Mouse (Mus musculus): Measurements from ENCODE around the gene 1110004F10Rik.
"Not testable (repeated sequence)": the region's sequence is repeated elsewhere in the genome, so short reads cannot be mapped to it uniquely, and the experiment has no call there.

1110004F10Rik gene

DNA sequence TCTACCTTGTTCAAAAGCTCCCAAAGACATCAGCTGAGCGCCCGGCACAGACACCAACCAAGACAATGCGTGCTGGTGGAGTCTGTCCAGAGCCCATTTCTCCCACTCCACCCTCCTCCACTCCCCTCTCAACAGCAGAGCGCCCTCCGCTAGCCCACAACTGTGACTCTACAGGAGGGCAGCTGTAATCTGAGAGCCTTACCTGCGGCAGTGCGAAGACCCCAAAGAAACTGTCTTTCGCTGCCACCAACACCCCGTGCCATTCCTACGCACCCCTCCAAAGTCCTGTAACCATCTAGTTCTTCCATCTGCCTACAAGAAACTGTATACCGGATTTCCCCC lies at the start of gene 1110004F10Rik:
1110004F10Rik (plus strand) TSS at position 202 of the 342 bp plus-strand sequence.
- DNase-seq (ENCODE audit: low spot score): no peak

DNA sequence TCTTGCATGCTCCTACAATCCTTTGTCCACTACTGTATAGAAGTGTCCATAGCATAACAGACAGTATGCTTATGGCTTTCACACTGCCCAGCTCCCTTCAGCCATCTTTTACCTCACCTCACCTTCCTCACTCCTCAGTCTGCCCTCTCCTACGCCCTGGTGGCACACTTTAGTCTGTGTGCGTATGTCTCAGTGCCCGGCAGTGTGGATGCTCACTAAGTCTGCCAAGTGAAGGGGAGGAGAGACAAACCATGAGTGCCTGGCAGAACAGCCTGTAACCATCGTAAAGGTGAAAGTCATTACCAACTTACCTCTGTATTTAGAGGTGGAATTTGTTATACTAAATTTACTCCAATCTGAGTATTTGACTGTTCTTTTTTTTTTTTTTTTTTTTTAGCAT lies 36.5 kb upstream of the 1110004F10Rik start:
- no peak for DNase-seq (ENCODE audit: low spot score)

DNA sequence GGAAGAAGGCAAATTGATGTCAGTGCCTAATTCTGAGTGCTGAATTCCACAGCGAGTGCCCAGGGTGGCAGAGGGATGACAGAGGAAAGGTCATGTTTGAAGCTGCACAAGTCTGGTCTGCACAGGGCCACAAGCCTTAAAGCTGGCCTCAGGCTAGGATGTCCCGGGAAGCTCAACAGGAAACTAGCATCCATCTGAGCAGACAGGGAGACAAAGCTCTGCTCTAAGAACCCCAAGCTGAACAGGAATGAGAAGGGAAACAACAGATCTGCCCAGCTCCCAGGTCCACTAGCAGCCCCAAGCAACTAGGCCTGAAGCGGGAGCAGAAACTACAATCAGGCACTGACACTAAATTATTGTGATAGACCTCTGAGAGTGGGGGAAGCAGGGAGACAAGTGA lies 9.2 kb upstream of the 1110004F10Rik start:
- no peak for DNase-seq (ENCODE audit: low spot score)

DNA sequence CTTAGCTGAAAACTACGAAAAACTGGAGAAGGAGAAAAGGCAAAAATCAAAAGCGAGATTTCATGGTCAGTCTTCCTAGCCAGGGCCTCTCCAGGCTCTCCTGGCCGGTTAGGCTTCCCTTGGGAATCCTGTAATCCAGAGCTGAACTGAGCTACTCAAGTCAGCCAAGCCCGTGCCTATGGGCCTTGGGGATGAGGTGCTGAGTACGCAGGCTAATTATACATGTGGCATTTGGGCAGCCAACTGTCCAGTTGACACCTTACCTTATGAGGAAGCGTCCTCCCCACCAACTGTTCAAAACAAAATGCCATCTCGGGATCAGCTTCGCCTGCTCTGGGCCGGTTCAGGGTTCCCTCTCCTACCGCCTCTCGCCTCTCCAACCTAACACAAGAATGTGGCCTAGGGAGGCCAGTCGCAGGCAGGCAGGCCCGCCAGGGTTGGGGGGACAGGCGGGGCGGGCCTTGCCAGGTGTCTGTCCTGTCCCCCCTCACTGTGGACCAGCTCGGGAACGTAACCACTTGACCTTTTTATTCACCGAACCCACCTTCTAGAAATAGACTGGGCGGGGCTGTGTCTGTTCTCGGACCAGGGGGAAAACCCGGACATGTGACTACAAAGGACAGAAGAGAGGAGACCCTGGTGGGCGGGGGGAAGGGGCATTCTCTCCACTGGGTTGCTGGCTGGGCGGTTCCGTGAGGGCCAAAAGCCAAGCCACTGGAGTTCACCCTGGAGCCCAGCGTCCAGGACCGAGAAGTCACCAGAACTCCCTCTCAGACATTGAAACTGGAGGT lies 8.4 kb upstream of the 1110004F10Rik start:
- DNase-seq (ENCODE audit: low spot score): no peak

- DNase-seq (ENCODE audit: low spot score): no peak
Observed at GRCm38 (mm10) chr7:116031388-116031717, 7.8 kb upstream of the 1110004F10Rik start.

GRCm38 (mm10) chr7:116031718-116032595 lies 7.2 kb upstream of the 1110004F10Rik start:
- DNase-seq (ENCODE audit: low spot score): no peak

GRCm38 (mm10) chr7:116032596-116033307 lies 6.4 kb upstream of the 1110004F10Rik start:
- DNase-seq (ENCODE audit: low spot score): peak; percentile 58

- no peak for DNase-seq (ENCODE audit: low spot score)
Observed at GRCm38 (mm10) chr7:116033371-116034241, 5.6 kb upstream of the 1110004F10Rik start.

DNA sequence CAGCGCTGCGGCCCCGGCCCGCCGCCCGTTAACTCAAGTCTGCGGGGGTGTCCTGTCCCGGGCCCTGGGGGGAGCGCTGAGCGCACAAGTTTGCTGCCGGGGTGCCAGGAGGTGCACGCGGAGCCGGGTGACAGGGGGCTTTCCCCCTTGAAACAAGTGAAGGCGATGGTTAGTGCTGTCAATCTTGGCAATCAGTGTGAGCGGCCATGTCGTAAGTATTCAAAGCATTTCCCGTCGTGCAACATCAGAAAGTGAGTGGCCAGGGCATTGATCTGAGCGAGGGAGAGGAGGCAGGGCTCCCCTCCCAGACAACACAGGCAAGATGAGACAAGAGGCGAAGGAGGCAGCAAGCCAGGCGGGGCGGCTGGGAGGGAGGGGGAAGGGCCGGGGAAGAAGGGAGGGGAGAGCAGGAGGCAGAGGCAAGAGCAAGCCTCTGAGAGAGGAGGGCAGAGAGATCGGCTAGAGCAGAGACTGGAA lies 4.9 kb upstream of the 1110004F10Rik start:
- DNase-seq (ENCODE audit: low spot score): no peak

GRCm38 (mm10) chr7:116035504-116035903 lies 3.7 kb upstream of the 1110004F10Rik start:
- DNase-seq (ENCODE audit: low spot score): no peak

GRCm38 (mm10) chr7:116036591-116037555 lies 2.3 kb upstream of the 1110004F10Rik start:
- DNase-seq (ENCODE audit: low spot score): no peak

- DNase-seq (ENCODE audit: low spot score): no peak
Observed at GRCm38 (mm10) chr7:116038024-116038423, 1.2 kb upstream of the 1110004F10Rik start.

DNA sequence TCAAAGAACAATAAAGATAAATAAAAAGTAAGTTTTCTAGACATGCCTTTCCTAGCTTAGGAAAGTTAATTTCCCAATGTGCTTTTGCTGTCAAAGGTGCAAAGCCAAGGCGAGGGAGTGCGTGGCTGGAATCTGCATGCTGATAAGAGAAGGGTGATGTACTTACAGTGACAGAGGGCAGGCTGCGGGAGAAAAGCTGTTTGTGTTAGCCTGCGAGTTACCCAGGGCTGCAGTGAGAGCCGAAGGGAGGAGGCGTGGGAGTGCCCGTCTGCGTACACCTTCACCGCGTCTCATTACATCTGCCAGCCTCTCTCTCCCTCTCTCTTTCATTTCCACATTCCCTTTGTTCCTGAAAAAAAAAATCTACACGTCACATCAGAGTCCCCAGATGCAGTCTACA lies 686 bp upstream of the 1110004F10Rik start, which contains the start of gene Sox6:
Sox6 (minus strand) TSS at position 286 of the 400 bp plus-strand sequence.
- DNase-seq (ENCODE audit: low spot score): no peak

DNA sequence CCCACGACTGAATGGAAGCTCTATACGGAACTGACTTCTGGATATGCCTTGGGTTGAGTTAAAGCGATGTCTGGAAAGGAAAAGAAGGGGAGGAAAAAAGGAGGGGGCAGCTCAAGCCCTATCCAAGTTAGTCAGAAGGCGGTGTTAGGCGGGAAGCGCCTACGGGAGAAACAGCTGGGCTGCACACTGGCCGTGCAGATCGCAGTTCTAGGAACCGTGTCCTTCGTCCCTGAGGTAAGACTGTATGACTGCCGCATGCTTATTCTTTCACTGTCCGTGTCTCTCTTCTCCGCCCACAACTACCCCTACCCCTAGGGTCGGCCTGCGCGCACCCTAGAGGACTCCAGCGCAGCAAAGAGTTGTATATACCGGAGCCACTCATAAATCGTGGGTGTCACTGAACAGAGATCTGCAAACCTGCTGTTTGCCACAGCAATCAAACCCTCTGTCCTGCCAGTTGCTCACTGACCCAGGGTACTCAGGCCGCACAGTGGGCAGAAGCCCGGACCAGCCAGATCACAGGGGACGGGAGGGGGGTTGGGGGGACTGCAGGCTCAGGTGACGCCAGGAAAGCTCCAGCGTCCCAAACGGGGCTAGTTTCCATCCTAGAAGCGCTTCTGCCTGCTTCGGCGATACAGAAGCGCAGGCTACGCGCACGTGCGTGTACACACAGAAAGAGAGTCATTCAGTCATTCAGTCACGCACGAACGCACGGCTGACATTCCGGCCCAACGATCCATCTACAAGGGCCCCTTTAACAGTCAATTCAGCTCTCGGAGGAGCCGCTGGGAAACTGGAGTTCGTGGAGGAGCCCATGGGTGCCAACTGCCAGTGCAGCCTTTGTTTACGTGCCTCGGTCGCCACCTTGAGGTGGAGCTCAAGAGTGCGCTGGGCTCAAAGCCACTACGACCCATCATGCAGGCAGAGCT lies 605 bp downstream of the 1110004F10Rik start:
- peak; percentile 77 for DNase-seq (ENCODE audit: low spot score)

DNA sequence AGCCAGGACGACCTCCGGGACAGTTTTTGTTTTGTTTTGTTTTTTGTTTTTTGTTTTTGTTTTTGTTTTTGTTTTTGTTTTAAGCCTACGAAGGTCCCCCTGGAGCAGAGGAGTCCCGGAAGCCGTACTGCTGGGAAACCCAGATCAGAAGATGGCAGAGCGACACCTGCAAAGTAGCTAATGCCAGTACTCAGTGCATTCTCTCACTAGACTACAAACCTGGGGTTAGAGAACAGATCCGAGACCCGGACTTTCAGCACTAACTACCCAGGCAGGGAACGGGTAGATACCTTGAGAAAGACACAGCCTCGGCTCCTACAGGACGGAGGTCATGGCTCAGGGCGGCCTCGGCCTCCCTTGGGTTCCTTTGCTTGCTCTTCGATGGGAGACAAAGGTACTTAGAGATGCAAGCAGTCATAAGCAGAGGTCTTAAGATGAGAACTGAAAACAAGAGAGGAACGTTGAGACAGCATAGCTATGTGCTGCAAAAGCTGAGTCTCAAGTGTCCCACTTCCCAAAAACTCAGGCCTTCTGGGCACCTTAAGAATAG lies 1.3 kb downstream of the 1110004F10Rik start:
- DNase-seq (ENCODE audit: low spot score): no peak

GRCm38 (mm10) chr7:116060739-116061138 lies 21.5 kb downstream of the 1110004F10Rik start:
- no peak for DNase-seq (ENCODE audit: low spot score)

DNA sequence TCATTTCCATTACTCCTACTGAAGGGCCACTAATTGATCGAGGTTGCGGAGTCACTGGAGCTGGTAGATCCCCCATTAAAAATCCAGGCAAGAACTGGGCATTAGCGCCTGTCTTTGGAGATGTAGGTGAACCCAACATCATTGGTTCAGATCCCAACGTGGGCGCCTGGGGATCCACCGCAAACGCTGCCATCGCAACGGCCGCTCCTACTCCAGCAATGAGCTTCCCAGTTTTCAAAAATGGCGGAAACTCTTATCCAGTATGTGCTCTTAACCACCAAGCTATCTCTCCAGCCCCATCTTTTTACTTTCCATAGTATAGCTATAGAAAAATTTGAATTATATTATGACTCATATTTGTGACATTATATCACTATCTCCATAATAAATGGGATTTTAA lies 45.2 kb downstream of the 1110004F10Rik start, which contains the start of gene Gm4353:
Gm4353 (minus strand) TSS at position 270 of the 400 bp plus-strand sequence.
- DNase-seq (ENCODE audit: low spot score): not testable (repeated sequence)

DNA sequence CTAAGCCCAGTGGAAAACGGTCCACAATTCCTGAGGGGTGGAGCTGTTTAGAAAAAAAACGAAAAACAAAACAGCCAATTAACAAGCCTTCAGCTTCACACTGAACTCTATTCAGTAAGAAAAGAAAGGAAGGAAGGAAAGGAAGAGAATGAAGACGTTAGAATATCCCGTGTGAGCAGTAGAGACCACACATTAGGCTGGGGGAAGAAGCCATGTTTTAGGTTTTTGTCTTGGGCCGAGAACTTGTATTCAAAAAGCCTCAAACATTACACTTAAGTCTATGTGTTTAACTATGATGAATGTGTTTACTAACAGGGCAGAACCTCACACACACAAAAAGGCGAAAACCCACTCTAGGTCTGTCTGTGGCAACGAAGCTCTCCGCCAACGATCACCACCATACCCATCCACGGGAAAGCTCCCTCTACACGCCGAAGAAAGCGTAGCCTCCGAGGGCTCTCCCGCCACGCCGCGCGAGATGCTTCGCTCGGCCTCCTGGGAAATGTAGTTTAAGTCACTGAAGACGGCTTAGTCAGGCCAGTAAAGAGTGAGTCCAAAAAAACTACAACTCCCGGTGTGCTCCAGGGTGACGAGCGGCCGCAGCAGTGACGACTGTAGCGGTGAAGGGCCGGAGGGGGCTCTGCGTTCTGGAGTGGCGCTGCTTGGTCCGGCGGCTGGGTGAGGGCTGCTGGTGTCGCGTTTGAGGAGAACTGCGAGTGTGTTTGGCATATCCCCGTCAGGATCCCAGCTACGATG lies 53.7 kb downstream of the 1110004F10Rik start:
- peak; percentile 95 for DNase-seq (ENCODE audit: low spot score)

All from left cerebral cortex, adult 11 months (tissue).